Mouse (Mus musculus): ENCODE measurements around the gene Polr3f. TPM values are rescaled to one million over a fixed set of nuclear protein-coding genes. Genes with fewer than 3 reads are reported as not detected.

Polr3f gene
- 20.8 and 21.3 TPM in 2 replicates for polyA plus RNA-seq (2014; fragmentation: Nextera tagmentation; extraction: Ambion mirVana)

- Histone ChIP-seq H3K9me3 (replicated peaks; ENCODE audit: control insufficient read depth, low read length) (no peaks in the 10 kb centered on the region), H3K27ac (ENCODE audit: low read depth, low read length) (peak within 1 kb of the TSS; percentile 80), H3K4me1 (ENCODE audit: control insufficient read depth, insufficient read depth, low read length) (peaks cover 5% of the 10 kb centered on the region; the same call in 1 of the 2 replicates), H3K36me3 (ENCODE audit: control insufficient read depth, insufficient read depth, low read length) (peaks cover 5% of the 10 kb centered on the region), H3K4me2 (peak within 1 kb of the TSS; percentile 77), H3K9ac (ENCODE audit: low read depth, low read length) (peak within 1 kb of the TSS; percentile 73), H3K4me3 (ENCODE audit: low read depth, low read length) (peak within 1 kb of the TSS; percentile 67), H3K27me3 (ENCODE audit: control insufficient read depth, insufficient read depth, low read length) (0 out of 2 replicates have a peak, but pooled peaks cover 3% of the 10 kb centered on the region)
- ATAC-seq (replicated peaks; ENCODE audit: insufficient number of reproducible peaks, low FRiP score, low TSS enrichment) = peak; percentile 95
- 2% methylated on average over 56 of the region's 56 CpGs for WGBS (ENCODE audit: insufficient replicate concordance)
These were observed at the start of gene Polr3f, which contains the start of gene Dzank1 for GRCm38 (mm10) chr2:144526981-144527820. Gene Polr3f, plus strand, starts transcription at chr2:144527718. Gene Dzank1, minus strand, starts transcription at chr2:144527414.

- Histone ChIP-seq H3K9me3 (replicated peaks; ENCODE audit: control insufficient read depth, low read length) (no peaks in the 10 kb centered on the region), H3K4me1 (ENCODE audit: control insufficient read depth, insufficient read depth, low read length) (no peaks in the 10 kb centered on the region), H3K27me3 (ENCODE audit: control insufficient read depth, insufficient read depth, low read length) (no peaks in the 10 kb centered on the region), H3K27ac (ENCODE audit: low read depth, low read length) (no peak overlapping the region), H3K4me3 (ENCODE audit: low read depth, low read length) (no peak overlapping the region), H3K36me3 (ENCODE audit: control insufficient read depth, insufficient read depth, low read length) (no peaks in the 10 kb centered on the region), H3K9ac (ENCODE audit: low read depth, low read length) (no peak overlapping the region), H3K4me2 (no peak overlapping the region)
- ATAC-seq (replicated peaks; ENCODE audit: insufficient number of reproducible peaks, low FRiP score, low TSS enrichment) = no peak
- 82% methylated on average over 2 of the region's 2 CpGs for WGBS (ENCODE audit: insufficient replicate concordance)
These were observed 48.1 kb upstream of the Polr3f start for GRCm38 (mm10) chr2:144479421-144479820.

- Histone ChIP-seq H3K4me2 (no peak overlapping the region), H3K36me3 (ENCODE audit: control insufficient read depth, insufficient read depth, low read length) (no peaks in the 10 kb centered on the region), H3K4me1 (ENCODE audit: control insufficient read depth, insufficient read depth, low read length) (no peaks in the 10 kb centered on the region), H3K4me3 (ENCODE audit: low read depth, low read length) (no peak overlapping the region), H3K9ac (ENCODE audit: low read depth, low read length) (no peak overlapping the region), H3K9me3 (replicated peaks; ENCODE audit: control insufficient read depth, low read length) (no peaks in the 10 kb centered on the region), H3K27ac (ENCODE audit: low read depth, low read length) (no peak overlapping the region), H3K27me3 (ENCODE audit: control insufficient read depth, insufficient read depth, low read length) (no peaks in the 10 kb centered on the region)
- 56% methylated on average over 1 of the region's 1 CpGs for WGBS (ENCODE audit: insufficient replicate concordance)
- no peak for ATAC-seq (replicated peaks; ENCODE audit: insufficient number of reproducible peaks, low FRiP score, low TSS enrichment)
These were observed 43.4 kb upstream of the Polr3f start for GRCm38 (mm10) chr2:144484084-144484483.

- WGBS (ENCODE audit: insufficient replicate concordance) = 76% methylated on average over 7 of the region's 7 CpGs
- H3K9ac ChIP-seq (ENCODE audit: low read depth, low read length) = no peak overlapping the region
- ATAC-seq (replicated peaks; ENCODE audit: insufficient number of reproducible peaks, low FRiP score, low TSS enrichment) = no peak
- no peaks in the 10 kb centered on the region for H3K9me3 ChIP-seq (replicated peaks; ENCODE audit: control insufficient read depth, low read length)
- H3K4me3 ChIP-seq (ENCODE audit: low read depth, low read length) = no peak overlapping the region
- no peaks in the 10 kb centered on the region for H3K36me3 ChIP-seq (ENCODE audit: control insufficient read depth, insufficient read depth, low read length)
- no peaks in the 10 kb centered on the region for H3K4me1 ChIP-seq (ENCODE audit: control insufficient read depth, insufficient read depth, low read length)
- no peak overlapping the region for H3K4me2 ChIP-seq
- H3K27ac ChIP-seq (ENCODE audit: low read depth, low read length) = no peak overlapping the region
- no peaks in the 10 kb centered on the region for H3K27me3 ChIP-seq (ENCODE audit: control insufficient read depth, insufficient read depth, low read length)
These were observed 42.1 kb upstream of the Polr3f start for GRCm38 (mm10) chr2:144485439-144485838.

- H3K36me3 ChIP-seq (ENCODE audit: control insufficient read depth, insufficient read depth, low read length) = no peaks in the 10 kb centered on the region
- no peaks in the 10 kb centered on the region for H3K27me3 ChIP-seq (ENCODE audit: control insufficient read depth, insufficient read depth, low read length)
- H3K4me2 ChIP-seq = no peak overlapping the region
- H3K27ac ChIP-seq (ENCODE audit: low read depth, low read length) = no peak overlapping the region
- H3K9ac ChIP-seq (ENCODE audit: low read depth, low read length) = no peak overlapping the region
- no peak for ATAC-seq (replicated peaks; ENCODE audit: insufficient number of reproducible peaks, low FRiP score, low TSS enrichment)
- H3K9me3 ChIP-seq (replicated peaks; ENCODE audit: control insufficient read depth, low read length) = no peaks in the 10 kb centered on the region
- H3K4me3 ChIP-seq (ENCODE audit: low read depth, low read length) = no peak overlapping the region
- no peaks in the 10 kb centered on the region for H3K4me1 ChIP-seq (ENCODE audit: control insufficient read depth, insufficient read depth, low read length)
- 75% methylated on average over 6 of the region's 6 CpGs for WGBS (ENCODE audit: insufficient replicate concordance)
These were observed 40.0 kb upstream of the Polr3f start for GRCm38 (mm10) chr2:144487476-144487875.

GRCm38 (mm10) chr2:144489342-144489741 is 38.2 kb upstream of the Polr3f start:
- WGBS (ENCODE audit: insufficient replicate concordance) = 86% methylated on average over 5 of the region's 5 CpGs
- no peak overlapping the region for H3K9ac ChIP-seq (ENCODE audit: low read depth, low read length)
- H3K4me2 ChIP-seq = no peak overlapping the region
- no peak overlapping the region for H3K4me3 ChIP-seq (ENCODE audit: low read depth, low read length)
- no peaks in the 10 kb centered on the region for H3K36me3 ChIP-seq (ENCODE audit: control insufficient read depth, insufficient read depth, low read length)
- no peak for ATAC-seq (replicated peaks; ENCODE audit: insufficient number of reproducible peaks, low FRiP score, low TSS enrichment)
- H3K4me1 ChIP-seq (ENCODE audit: control insufficient read depth, insufficient read depth, low read length) = no peaks in the 10 kb centered on the region
- H3K27ac ChIP-seq (ENCODE audit: low read depth, low read length) = no peak overlapping the region
- no peaks in the 10 kb centered on the region for H3K27me3 ChIP-seq (ENCODE audit: control insufficient read depth, insufficient read depth, low read length)
- no peaks in the 10 kb centered on the region for H3K9me3 ChIP-seq (replicated peaks; ENCODE audit: control insufficient read depth, low read length)

GRCm38 (mm10) chr2:144502134-144502533 is 25.4 kb upstream of the Polr3f start:
- Histone ChIP-seq H3K27me3 (ENCODE audit: control insufficient read depth, insufficient read depth, low read length) (no peaks in the 10 kb centered on the region), H3K4me3 (ENCODE audit: low read depth, low read length) (no peak overlapping the region), H3K9ac (ENCODE audit: low read depth, low read length) (no peak overlapping the region), H3K4me1 (ENCODE audit: control insufficient read depth, insufficient read depth, low read length) (no peaks in the 10 kb centered on the region), H3K9me3 (replicated peaks; ENCODE audit: control insufficient read depth, low read length) (no peaks in the 10 kb centered on the region), H3K36me3 (ENCODE audit: control insufficient read depth, insufficient read depth, low read length) (no peaks in the 10 kb centered on the region), H3K4me2 (no peak overlapping the region), H3K27ac (ENCODE audit: low read depth, low read length) (no peak overlapping the region)
- no peak for ATAC-seq (replicated peaks; ENCODE audit: insufficient number of reproducible peaks, low FRiP score, low TSS enrichment)
- 75% methylated on average over 6 of the region's 6 CpGs for WGBS (ENCODE audit: insufficient replicate concordance)

- Histone ChIP-seq H3K9me3 (replicated peaks; ENCODE audit: control insufficient read depth, low read length) (no peaks in the 10 kb centered on the region), H3K27ac (ENCODE audit: low read depth, low read length) (no peak overlapping the region), H3K27me3 (ENCODE audit: control insufficient read depth, insufficient read depth, low read length) (no peaks in the 10 kb centered on the region), H3K9ac (ENCODE audit: low read depth, low read length) (no peak overlapping the region), H3K36me3 (ENCODE audit: control insufficient read depth, insufficient read depth, low read length) (no peaks in the 10 kb centered on the region), H3K4me2 (no peak overlapping the region), H3K4me3 (ENCODE audit: low read depth, low read length) (no peak overlapping the region), H3K4me1 (ENCODE audit: control insufficient read depth, insufficient read depth, low read length) (no peaks in the 10 kb centered on the region)
- ATAC-seq (replicated peaks; ENCODE audit: insufficient number of reproducible peaks, low FRiP score, low TSS enrichment) = no peak
- 76% methylated on average over 3 of the region's 3 CpGs for WGBS (ENCODE audit: insufficient replicate concordance)
These were observed 12.9 kb upstream of the Polr3f start for GRCm38 (mm10) chr2:144514619-144515018.

GRCm38 (mm10) chr2:144519772-144520171 is 7.7 kb upstream of the Polr3f start:
- Histone ChIP-seq H3K36me3 (ENCODE audit: control insufficient read depth, insufficient read depth, low read length) (no peaks in the 10 kb centered on the region), H3K4me3 (ENCODE audit: low read depth, low read length) (no peak overlapping the region), H3K9ac (ENCODE audit: low read depth, low read length) (no peak overlapping the region), H3K9me3 (replicated peaks; ENCODE audit: control insufficient read depth, low read length) (no peaks in the 10 kb centered on the region), H3K27ac (ENCODE audit: low read depth, low read length) (no peak overlapping the region), H3K27me3 (ENCODE audit: control insufficient read depth, insufficient read depth, low read length) (no peaks in the 10 kb centered on the region), H3K4me1 (ENCODE audit: control insufficient read depth, insufficient read depth, low read length) (no peaks in the 10 kb centered on the region), H3K4me2 (no peak overlapping the region)
- no peak for ATAC-seq (replicated peaks; ENCODE audit: insufficient number of reproducible peaks, low FRiP score, low TSS enrichment)
- WGBS (ENCODE audit: insufficient replicate concordance) = 68% methylated on average over 3 of the region's 3 CpGs

All from heart, embryonic 11.5 days (tissue).